Mouse (Mus musculus) frontal cortex, postnatal 25 days (tissue): ENCODE results near the gene Lef1.

Experiments
- DNase-seq, 2 experiments: peaks; one replicate each; pipeline ENCODE4 v3.0.0; 2022; ENCODE audit warnings: low spot score in 2 of 2

Gene Lef1

DNA sequence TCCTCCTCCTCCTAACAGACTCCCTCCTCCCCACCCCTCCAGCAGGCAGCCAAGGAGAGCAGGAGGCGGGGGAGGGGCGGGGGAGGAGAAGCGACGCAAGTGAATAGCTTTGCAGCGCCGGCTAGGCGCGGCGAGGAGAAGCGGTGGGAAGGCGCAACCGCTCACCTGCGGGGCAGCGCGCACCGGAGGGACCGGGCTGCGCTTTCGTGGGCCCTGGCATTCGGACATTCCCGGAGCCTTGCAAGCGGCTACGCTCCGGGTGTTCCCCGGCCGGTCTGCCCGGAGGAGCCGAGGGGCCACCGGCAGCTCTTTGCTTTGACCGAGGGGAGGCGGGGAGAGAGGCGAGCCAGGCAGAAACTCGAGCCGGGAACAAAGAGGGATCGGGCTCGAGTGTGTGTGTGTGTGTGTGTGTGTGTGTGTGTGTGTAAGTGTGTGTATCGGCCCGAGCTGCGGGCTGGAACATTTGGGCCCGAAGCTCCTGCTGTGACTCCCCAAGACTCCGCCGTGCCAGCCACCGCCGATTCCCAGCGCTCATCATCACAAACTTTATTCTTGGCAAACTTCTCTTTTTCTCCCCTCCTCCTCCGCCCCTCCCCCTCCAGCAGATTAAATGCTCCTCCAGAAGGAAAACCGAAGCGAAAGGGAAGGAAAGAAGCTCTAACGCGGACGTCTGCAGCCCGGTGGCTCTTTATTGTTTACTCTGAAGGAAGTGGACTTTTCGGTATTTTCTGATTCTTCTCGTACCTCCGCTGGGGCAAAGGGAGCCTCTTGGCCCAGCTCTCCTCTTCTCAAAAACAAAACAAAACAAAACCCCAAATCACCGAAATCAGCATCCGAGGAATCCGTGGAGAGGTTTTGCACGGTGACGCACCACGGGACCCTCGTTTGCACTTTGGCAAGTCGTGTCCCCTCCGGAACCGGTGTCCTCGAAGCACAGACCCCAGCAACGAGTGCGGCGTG, at the start of gene Lef1:
TSS of gene Lef1 (plus strand) at position 281 of the 960 bp plus-strand sequence.
- no peak for DNase-seq

DNA sequence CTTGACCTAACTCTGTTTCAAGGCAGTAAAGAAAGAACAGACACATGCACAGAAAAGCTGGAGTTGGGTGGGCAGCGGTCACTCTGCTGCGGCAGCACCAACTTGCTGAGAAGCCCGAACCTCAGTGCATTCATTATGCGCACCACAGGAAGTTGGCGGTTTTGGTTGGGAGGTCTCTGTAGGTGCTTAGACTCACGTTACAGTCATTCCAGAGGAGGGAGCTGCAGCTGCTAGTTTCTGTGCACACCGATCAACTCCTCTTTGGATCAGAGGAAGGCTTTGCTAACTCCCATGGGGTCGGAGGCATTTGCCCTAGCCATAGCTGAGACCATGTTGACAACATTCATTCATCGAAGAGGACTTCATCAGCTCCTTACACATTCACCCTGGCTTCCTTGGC, 45.3 kb upstream of the Lef1 start:
- DNase-seq: no peak

DNA sequence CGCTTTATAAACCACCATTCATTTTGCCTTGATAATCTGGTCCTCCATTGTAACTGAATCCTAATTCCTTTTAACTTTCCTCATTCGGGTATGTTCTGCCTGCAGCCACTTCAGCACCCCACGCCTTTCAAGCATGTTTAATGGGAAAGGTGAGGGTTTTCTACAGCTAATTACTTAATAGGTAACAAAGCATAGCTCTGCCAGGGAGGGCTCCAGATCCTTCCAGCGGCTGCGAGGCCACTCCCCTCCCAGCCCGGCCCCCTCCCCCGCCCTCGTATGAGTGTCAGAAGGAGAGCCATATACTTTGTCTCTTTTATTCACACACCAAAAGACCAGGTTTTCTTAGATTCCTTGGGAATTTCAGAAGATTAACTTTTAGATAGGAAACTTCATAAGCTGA, 44.1 kb upstream of the Lef1 start:
- DNase-seq: no peak

DNA sequence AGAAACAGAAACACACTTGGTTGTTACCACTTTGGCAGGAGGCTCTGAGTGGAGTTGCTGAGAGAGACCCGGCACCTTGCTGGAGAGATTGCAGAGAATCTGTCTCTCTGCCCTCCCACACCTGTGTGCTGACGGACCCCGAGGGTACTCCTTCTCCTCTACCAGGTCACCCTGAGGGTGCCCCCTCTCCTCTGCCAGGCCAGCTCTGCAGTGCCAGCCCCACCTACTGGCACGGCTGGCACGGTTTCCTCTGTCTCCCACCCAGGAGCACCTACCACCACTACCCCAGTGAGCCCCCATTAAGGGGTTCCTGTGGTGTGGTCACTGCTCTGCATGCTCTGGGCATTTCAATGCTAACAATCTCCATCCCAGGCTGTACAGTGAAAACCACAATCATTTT, 42.3 kb upstream of the Lef1 start:
- no peak for DNase-seq

DNA sequence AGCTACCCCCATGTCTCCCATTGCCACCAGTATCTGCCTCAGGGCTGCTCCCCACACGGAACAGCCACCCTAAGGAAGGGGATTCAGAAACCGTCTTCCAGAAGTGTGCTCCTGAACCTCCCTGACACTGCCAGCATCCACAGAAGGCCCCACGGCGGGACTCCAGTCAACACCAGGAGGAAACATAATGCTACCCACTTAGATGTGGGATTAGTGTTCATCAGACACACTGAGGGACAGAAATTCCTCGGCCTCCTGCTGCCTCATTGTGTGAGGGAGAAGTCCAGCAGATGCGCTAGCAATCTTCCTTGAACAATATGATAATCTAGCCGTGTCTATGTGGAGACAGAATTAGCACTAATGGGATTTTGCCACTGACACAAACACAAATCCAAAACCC, 40.1 kb upstream of the Lef1 start:
- no peak for DNase-seq

DNA sequence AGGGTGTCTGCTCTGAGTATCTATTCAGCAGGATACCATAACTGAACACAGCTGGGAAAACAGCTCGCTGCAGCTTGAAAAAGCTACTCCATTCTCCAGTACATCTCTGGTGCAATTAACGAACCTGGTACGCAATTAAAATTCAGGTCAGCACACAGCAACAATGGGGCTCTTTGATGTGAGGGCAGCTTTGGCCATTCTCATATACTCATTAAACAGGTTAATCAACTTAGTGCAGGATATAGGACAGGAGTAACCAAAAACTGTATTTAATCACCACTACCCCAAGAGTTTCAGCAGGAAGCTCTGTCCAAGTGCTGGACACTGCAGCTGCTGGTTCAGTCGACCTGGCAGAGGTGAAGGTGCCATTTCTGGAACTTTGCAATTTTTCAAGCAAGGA, 37.6 kb upstream of the Lef1 start:
- no peak for DNase-seq

DNA sequence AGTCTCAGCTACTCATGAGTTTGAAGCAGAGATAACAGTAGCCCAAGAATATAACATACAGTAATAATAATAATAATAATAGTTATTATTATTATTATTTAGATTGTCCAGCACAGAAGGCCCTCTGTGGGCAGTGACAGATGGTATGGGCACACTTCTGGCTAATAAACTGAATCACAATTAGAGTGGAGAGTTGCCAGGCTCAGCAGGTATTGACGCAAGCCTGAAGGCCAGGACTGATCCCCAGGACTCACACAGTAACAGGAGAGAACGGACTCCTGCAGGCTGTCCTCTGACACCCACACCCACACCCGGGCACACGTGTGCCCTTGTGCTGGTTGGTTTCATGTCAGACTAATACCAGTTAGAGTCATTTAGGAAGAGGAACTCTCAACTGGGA, 36.3 kb upstream of the Lef1 start:
- no peak for DNase-seq

DNA sequence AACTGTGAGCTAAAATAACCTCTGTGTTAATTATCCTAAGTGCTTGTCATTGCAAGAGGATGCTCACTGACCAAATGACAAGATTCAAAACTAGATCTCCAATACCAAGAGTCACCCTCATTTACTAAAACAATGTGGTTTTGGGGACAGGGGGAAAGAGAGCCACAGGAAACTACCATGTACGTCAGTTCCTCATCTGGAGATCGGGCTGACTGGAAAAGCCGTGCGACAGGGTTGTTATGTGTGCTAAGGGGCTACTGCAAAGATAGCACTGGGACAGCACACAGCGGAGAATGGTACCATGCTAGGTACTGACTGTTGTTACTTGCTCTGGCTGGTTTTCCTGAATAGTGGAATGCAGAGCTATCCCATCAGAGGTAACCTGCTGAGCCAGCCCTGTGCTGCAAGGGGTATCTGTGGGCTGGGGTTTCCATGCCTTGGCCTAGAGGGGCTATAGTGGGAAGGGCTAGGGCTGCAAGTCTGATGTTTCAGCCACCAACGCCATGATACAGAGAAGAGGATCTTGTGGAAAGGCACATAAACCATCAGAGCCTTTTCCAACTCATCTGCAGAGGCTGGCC, 32.1 kb upstream of the Lef1 start:
- no peak for DNase-seq

DNA sequence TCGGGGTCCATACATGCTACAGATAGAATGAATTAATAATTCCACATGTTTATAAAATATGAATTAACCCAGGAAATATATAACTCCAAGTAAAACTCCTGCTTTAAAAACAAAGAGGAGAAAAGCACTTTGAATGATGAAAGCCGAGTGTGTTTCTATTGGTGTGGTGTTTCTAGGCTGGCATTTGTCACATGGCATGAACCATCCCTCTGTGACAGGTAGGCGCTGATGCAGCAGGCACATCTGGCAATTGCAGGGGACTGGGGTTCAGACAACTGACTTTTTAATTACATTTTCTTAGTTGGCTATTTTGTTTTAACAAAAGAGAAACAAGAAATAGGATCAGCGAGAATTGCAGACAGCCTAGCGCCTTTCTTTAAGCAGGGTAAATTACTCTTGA, 31.6 kb upstream of the Lef1 start:
- DNase-seq: no peak

DNA sequence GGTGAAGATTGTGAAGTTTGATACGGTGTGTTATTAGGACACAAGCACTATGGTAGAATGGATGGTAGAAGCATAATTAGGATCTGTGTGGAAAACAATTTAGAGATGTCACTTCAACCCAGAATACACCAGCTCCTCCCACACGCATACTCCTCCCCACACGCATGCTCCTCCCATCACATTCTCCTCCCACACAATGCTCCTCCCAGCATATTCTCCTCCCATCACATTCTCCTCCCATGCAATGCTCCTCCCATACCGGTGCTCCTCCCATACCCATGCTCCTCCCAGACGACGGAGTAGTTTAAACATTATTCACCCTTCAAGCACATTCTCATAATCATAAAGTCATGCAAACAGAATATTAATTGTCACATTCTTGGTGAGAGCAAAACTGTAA, 26.5 kb upstream of the Lef1 start:
- DNase-seq: no peak

DNA sequence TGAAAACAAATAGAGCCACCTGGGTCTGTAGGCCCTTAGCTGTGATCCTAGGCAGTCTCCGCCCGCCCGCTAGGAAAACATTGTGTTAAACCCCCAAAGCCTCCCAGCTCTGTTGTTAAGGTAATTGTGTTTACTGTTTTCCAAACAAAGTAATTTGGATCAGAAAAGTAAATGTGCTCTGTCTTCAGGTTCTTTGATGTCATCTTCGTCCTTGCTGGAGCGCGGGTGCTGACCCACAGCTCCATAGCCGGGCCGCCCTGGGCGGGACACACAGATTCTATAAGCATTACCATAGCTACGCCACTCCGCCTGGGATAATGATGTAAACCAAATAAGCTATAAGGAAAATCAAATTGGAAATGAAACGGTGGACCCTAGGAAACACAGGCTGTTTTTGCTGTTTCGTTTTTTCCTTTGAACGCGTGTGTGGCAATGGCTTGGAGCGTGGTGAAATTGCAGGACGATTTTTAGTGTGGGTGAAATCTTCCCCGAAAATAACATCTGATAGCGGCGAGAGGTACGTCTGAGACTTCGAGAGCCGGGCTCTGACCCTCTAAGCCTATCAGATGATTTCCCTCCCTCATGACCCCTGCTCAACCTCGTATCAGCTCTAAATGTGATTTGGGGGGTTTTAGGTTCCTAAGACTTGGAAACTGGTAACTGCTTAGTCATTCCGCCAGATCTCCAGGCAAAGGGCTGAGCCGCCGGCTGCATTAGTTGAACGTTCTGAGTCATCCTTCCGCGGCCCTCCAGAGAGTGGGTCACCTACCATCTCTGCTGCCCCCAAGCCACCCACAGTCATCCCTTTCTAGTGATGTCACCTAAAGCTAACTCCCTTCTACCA, 25.3 kb upstream of the Lef1 start:
- no peak for DNase-seq

DNA sequence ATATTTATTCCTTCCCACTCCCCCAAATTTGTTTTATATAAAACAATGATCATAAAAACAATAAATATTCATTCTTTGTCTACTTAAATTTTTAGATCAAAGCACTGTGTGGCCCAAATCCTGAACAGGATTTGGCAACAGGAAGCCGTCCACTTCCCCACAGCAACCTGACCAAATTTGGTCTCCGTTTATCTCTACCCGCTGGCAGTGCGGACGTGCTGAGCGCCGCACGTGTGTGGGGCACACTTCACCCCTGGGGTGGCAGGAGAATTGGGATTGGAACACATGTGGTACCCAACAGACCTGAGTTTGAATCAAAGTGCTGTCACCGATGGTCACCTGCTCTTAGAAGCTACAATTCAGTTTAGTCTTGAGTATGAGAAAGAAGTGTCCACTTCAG, 24.3 kb upstream of the Lef1 start:
- no peak for DNase-seq

DNA sequence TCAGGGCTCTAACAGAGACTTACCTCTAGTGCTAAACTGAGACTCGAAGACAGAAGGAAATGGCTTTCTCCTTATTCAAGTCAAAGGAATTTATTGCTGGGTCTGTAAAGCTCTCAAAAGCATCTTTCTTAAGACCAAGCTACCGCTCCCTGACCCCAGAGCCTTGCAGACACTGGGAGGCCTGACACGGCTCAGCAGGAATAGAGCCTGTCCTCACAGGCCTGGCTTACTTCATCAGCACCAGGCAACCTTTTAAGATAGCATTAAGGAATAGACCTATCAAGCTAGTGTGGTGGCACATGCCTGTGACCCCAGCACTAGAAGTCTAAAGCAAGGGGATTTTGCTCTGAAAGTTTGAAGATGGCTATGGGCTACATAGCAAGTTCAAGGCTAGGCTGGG, 20.6 kb upstream of the Lef1 start:
- no peak for DNase-seq

DNA sequence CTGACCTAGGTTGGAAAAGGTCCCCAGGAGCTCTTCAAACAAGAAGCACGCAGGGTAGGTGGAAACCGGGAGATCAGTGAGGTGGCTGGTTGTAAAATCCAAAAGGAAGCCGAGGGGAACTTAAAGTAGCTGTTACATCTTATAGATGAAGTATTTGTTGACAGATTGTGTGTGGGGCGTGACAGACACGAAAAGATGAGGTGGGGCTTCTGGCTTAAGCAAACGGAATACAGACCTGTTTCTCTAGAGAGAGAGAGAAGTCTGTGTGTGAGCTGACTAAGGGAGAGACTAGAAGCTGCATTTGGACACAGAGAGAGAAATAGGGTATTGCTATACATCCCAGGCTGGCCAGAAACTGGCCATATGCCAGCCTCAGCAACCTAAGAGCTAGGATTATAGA, 18.2 kb upstream of the Lef1 start:
- DNase-seq: no peak

DNA sequence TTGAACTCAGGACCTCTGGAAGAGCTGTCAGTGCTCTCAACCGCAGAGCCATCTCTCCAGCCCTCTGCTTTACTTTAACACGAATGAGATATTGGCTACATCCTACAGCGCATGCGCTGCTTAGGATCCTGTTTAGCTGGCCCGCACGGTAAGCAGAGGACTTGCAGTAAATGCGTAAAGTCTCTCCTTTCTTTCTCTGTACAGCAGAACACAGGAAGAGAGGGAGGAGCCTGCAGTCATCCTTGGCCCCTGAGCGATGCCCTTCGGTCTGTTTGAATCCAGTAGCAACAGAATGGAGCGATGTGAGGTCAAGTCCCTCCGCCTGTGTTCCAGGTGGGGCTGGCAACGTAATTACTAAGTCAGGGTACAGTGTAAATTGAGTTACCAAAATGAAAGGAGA, 16.5 kb upstream of the Lef1 start:
- no peak for DNase-seq

DNA sequence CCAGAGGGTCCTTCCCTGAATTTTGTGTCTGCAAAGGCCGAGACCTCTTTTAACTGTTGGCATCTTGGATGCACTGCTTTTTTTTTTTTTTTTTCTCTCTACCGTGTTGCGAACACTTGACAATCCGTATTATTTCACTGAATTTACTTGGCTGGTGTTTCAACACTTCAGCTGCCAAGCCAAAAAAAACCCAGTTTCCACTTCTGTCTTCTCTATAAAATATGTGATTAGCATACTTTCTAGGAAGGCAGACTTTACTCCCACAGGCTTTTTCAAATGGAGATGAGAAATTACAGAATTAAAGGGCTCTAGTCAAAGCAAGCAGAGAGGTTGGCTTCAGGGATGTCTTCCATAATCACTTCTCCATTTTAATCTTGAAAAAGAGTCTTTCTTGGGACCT, 14.2 kb upstream of the Lef1 start:
- no peak for DNase-seq

DNA sequence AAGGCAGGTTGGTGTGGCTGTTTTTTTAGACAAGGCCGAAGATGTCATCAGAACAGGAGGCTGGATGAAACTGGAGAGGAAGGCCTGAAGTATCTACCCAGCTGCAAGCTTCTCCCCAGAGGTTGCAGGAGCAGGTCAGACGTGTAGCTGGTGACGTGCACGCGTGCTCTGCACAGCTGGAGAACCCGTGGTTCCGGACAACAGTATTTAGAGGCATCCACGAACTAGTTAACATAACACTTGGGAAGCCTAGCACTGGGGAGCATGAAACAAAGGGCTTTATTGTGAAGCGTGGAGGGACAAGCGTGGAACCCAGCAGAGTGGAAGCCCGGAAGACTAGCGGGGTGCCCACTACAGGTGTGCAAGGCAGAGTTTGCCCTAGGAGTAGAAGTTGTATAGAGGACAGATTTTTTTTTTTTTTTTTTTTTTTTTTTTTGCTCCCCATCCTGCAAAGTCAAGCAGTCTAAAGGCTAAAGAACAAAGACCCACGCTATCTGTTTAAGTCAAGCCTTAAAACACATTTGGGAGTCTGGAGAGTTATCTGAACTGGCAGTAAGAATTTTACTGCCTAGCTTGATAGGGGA, 8.0 kb upstream of the Lef1 start:
- DNase-seq: no peak

DNA sequence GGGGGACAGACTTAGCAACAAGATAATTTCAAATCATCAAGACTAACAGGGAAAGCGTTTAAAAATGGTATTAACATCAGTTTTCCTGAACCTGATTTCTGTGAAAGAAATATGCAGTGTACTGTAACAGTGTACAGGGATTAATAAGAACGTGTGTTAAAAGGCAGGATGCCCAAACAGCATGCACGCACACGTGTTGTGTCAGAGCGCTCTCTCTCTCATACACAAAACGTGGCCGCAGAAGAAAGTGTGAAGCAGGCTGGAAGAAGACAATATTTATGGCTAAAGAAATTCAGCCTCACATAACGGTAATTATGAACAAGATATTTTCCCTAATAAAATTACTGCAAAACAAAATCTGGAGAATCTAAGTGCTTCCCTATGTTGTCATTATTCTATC, 4.9 kb upstream of the Lef1 start:
- DNase-seq: no peak

DNA sequence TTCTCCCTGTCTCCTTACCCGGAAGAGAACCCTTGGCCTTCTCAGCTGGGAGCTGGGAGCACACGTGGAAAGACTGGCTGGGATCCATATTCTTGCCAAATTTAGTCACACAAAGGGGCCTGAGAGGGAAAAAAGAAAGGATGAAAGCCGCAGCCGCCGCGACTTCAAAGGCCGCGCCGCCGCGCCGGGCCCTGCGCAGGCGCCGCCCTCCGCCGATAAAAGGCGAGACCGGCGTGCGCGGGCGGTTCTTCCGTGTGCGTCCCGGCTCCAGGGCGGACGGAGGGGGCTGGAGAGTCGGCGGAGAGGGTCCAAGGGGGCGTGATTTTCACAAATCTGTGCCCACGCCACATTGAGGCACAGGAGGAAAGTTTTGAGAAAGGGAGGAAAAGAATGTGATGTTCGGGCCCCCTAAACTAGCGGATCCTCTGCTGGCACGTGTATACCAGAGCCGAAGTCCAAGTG, 4.3 kb upstream of the Lef1 start:
- no peak for DNase-seq

DNA sequence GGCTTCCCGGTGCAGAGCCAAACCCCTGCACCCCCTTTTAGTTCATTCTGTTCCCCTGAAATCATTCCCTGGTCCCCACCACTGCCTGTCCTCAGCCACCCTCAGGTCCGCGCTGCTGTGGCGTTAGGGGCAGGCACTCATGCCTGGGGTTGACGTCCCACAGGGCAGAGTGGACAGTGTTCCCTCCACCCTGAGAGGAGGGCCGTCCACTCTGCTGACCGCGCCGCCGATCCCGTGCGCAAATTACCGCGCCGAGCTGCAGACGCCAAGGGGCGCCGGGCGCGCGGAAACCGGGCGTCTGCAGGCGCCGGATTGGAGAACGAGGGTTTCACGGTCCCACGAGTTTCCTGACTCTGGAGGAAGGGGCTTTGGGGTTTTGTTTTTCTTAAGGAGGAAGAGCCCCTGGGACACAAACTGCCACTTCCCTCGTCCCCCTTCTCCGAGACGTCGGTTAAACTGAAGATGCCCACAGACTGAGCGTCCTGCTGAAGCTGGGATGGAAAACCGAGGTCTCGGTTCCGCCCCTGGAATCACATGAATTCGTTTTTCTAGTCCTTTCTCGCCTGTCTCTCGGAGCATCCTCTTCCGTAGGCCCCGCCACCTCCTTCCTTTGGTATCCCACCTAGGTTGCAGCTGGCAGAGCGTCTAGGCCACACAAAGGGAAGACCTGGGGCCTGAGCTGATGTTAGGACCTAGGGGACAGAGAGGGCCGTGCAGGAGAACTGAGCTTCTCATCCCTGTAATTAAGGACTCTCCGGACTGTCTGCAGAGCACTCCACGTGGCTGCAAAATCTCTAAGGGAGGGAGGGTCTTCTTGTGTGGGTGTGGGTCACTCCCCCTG, 3.6 kb upstream of the Lef1 start:
- DNase-seq: no peak
